Mouse (Mus musculus): ENCODE data around the gene Hoxa3. TPM values are rescaled to one million over a fixed set of nuclear protein-coding genes. Genes with fewer than 3 reads are reported as not detected.

Hoxa3 gene
- polyA plus RNA-seq, 1 experiment from 2014 or later: 3.4 TPM

- H3K9me3 ChIP-seq (ENCODE audit: control insufficient read depth): no peaks in the 10 kb centered on the region
- TF ChIP-seq CTCF (IDR thresholded peaks at IDR 0.05; ENCODE audit: low read depth): no peak
- no peak overlapping the region for H3K4me2 ChIP-seq (replicated peaks; ENCODE audit: low read depth)
- no peak overlapping the region for H3K9ac ChIP-seq (ENCODE audit: low read depth, low read length)
- 8% methylated on average over 4 of the region's 4 CpGs for WGBS
- H3K4me3 ChIP-seq (ENCODE audit: low read depth, low read length): no peak overlapping the region
- no peak for ATAC-seq
- H3K4me1 ChIP-seq (replicated peaks; ENCODE audit: control insufficient read depth, insufficient read depth, low read length): no peaks in the 10 kb centered on the region
- no peaks in the 10 kb centered on the region; the same call in 1 of the 2 replicates for H3K36me3 ChIP-seq (ENCODE audit: control insufficient read depth, insufficient read depth)
- H3K27me3 ChIP-seq (replicated peaks; ENCODE audit: control insufficient read depth, insufficient read depth, low read length): peaks cover 100% of the 10 kb centered on the region
- H3K27ac ChIP-seq (ENCODE audit: low read depth, low read length): no peak overlapping the region
These were observed 29.7 kb upstream of the Hoxa3 start for GRCm38 (mm10) chr6:52242801-52243332.

GRCm38 (mm10) chr6:52241001-52241621 is 28.0 kb upstream of the Hoxa3 start:
- no peak for ATAC-seq
- TF ChIP-seq CTCF (IDR thresholded peaks at IDR 0.05; ENCODE audit: low read depth): no peak
- 4% methylated on average over 9 of the region's 9 CpGs for WGBS
- Histone ChIP-seq H3K27me3 (replicated peaks; ENCODE audit: control insufficient read depth, insufficient read depth, low read length) (peaks cover 100% of the 10 kb centered on the region), H3K9me3 (ENCODE audit: control insufficient read depth) (no peaks in the 10 kb centered on the region), H3K4me3 (ENCODE audit: low read depth, low read length) (no peak overlapping the region), H3K4me2 (replicated peaks; ENCODE audit: low read depth) (no peak overlapping the region), H3K27ac (ENCODE audit: low read depth, low read length) (no peak overlapping the region), H3K4me1 (replicated peaks; ENCODE audit: control insufficient read depth, insufficient read depth, low read length) (no peaks in the 10 kb centered on the region), H3K36me3 (ENCODE audit: control insufficient read depth, insufficient read depth) (no peaks in the 10 kb centered on the region; the same call in 1 of the 2 replicates), H3K9ac (ENCODE audit: low read depth, low read length) (no peak overlapping the region)

- H3K27me3 ChIP-seq (replicated peaks; ENCODE audit: control insufficient read depth, insufficient read depth, low read length): peaks cover 100% of the 10 kb centered on the region
- peak within 1 kb of the TSS; percentile 41 for H3K4me2 ChIP-seq (replicated peaks; ENCODE audit: low read depth)
- H3K9ac ChIP-seq (ENCODE audit: low read depth, low read length): peak within 1 kb of the TSS; percentile 26
- TF ChIP-seq CTCF (IDR thresholded peaks at IDR 0.05; ENCODE audit: low read depth): peak; percentile 86
- no peaks in the 10 kb centered on the region for H3K4me1 ChIP-seq (replicated peaks; ENCODE audit: control insufficient read depth, insufficient read depth, low read length)
- no peaks in the 10 kb centered on the region for H3K9me3 ChIP-seq (ENCODE audit: control insufficient read depth)
- H3K36me3 ChIP-seq (ENCODE audit: control insufficient read depth, insufficient read depth): no peaks in the 10 kb centered on the region; the same call in 1 of the 2 replicates
- 2% methylated on average over 35 of the region's 35 CpGs for WGBS
- peak; percentile 47; the same call in 1 of the 2 replicates for ATAC-seq
- peak within 1 kb of the TSS; percentile 26 for H3K4me3 ChIP-seq (ENCODE audit: low read depth, low read length)
- no peak within 1 kb of the TSS for H3K27ac ChIP-seq (ENCODE audit: low read depth, low read length)
These were observed 27.4 kb upstream of the Hoxa3 start, which contains the start of gene Hoxa10 for GRCm38 (mm10) chr6:52240389-52241000. TSS of gene Hoxa10 (minus strand) at chr6:52240854.

GRCm38 (mm10) chr6:52239625-52240388 is 26.7 kb upstream of the Hoxa3 start:
- H3K36me3 ChIP-seq (ENCODE audit: control insufficient read depth, insufficient read depth): no peaks in the 10 kb centered on the region; the same call in 1 of the 2 replicates
- H3K4me3 ChIP-seq (ENCODE audit: low read depth, low read length): peak overlapping the region; percentile 26
- no peaks in the 10 kb centered on the region for H3K4me1 ChIP-seq (replicated peaks; ENCODE audit: control insufficient read depth, insufficient read depth, low read length)
- ATAC-seq: no peak
- peaks cover 100% of the 10 kb centered on the region for H3K27me3 ChIP-seq (replicated peaks; ENCODE audit: control insufficient read depth, insufficient read depth, low read length)
- TF ChIP-seq CTCF (IDR thresholded peaks at IDR 0.05; ENCODE audit: low read depth): no peak
- peak overlapping the region; percentile 41 for H3K4me2 ChIP-seq (replicated peaks; ENCODE audit: low read depth)
- H3K9me3 ChIP-seq (ENCODE audit: control insufficient read depth): no peaks in the 10 kb centered on the region
- WGBS: 2% methylated on average over 30 of the region's 30 CpGs
- H3K27ac ChIP-seq (ENCODE audit: low read depth, low read length): no peak overlapping the region
- H3K9ac ChIP-seq (ENCODE audit: low read depth, low read length): peak overlapping the region; percentile 26

- H3K27ac ChIP-seq (ENCODE audit: low read depth, low read length): no peak overlapping the region
- no peaks in the 10 kb centered on the region for H3K4me1 ChIP-seq (replicated peaks; ENCODE audit: control insufficient read depth, insufficient read depth, low read length)
- peaks cover 100% of the 10 kb centered on the region for H3K27me3 ChIP-seq (replicated peaks; ENCODE audit: control insufficient read depth, insufficient read depth, low read length)
- TF ChIP-seq CTCF (IDR thresholded peaks at IDR 0.05; ENCODE audit: low read depth): no peak
- H3K9ac ChIP-seq (ENCODE audit: low read depth, low read length): no peak overlapping the region
- H3K36me3 ChIP-seq (ENCODE audit: control insufficient read depth, insufficient read depth): no peaks in the 10 kb centered on the region; the same call in 1 of the 2 replicates
- no peak for ATAC-seq
- H3K4me3 ChIP-seq (ENCODE audit: low read depth, low read length): no peak overlapping the region; the same call in 1 of the 2 replicates
- WGBS: 6% methylated on average over 7 of the region's 7 CpGs
- H3K9me3 ChIP-seq (ENCODE audit: control insufficient read depth): no peaks in the 10 kb centered on the region
- H3K4me2 ChIP-seq (replicated peaks; ENCODE audit: low read depth): no peak overlapping the region
These were observed 25.8 kb upstream of the Hoxa3 start for GRCm38 (mm10) chr6:52238976-52239375.

- H3K27me3 ChIP-seq (replicated peaks; ENCODE audit: control insufficient read depth, insufficient read depth, low read length): peaks cover 100% of the 10 kb centered on the region
- no peak overlapping the region for H3K9ac ChIP-seq (ENCODE audit: low read depth, low read length)
- TF ChIP-seq CTCF (IDR thresholded peaks at IDR 0.05; ENCODE audit: low read depth): no peak
- H3K4me1 ChIP-seq (replicated peaks; ENCODE audit: control insufficient read depth, insufficient read depth, low read length): no peaks in the 10 kb centered on the region
- H3K9me3 ChIP-seq (ENCODE audit: control insufficient read depth): no peaks in the 10 kb centered on the region
- H3K27ac ChIP-seq (ENCODE audit: low read depth, low read length): no peak overlapping the region
- 5% methylated on average over 7 of the region's 7 CpGs for WGBS
- no peak for ATAC-seq
- H3K4me2 ChIP-seq (replicated peaks; ENCODE audit: low read depth): 0 out of 2 replicates have a peak overlapping the region, but pooled peaks have one; percentile 9
- no peak overlapping the region for H3K4me3 ChIP-seq (ENCODE audit: low read depth, low read length)
- H3K36me3 ChIP-seq (ENCODE audit: control insufficient read depth, insufficient read depth): no peaks in the 10 kb centered on the region
These were observed 25.0 kb upstream of the Hoxa3 start for GRCm38 (mm10) chr6:52238155-52238545.
